Mouse (Mus musculus): ENCODE measurements around the gene Crtc3. TPM values are rescaled to one million over a fixed set of nuclear protein-coding genes. Genes with fewer than 3 reads are reported as not detected.

Gene Crtc3
- polyA plus RNA-seq, 1 experiment from 2014 or later, result 22.6 TPM

- H3K9me3 ChIP-seq, result no peaks in the 10 kb centered on the region
- no peak overlapping the region for H3K4me3 ChIP-seq (replicated peaks)
- H3K4me2 ChIP-seq, result no peak overlapping the region
- H3K27me3 ChIP-seq (replicated peaks), result no peaks in the 10 kb centered on the region
- 60% methylated on average over 5 of the region's 5 CpGs for WGBS
- no peak for ATAC-seq (ENCODE audit: insufficient read depth, low FRiP score, low read depth)
- H3K36me3 ChIP-seq, result no peaks in the 10 kb centered on the region
- H3K9ac ChIP-seq, result no peak overlapping the region
- H3K27ac ChIP-seq, result no peak overlapping the region
- 0 out of 2 replicates have a peak, but pooled peaks cover under 1% of the 10 kb centered on the region for H3K4me1 ChIP-seq
These were observed 149.1 kb downstream of the Crtc3 start for GRCm38 (mm10) chr7:80539581-80539980.

Other genes starting within 250 kb of the Crtc3 start
- 18.5 and 21.6 TPM in 2 replicates for gene Blm, start 153.8 kb downstream of the Crtc3 start, polyA plus RNA-seq (2015; fragmentation: Nextera tagmentation; extraction: Ambion mirVana)
- gene Iqgap1, start 137.1 kb upstream of the Crtc3 start, polyA plus RNA-seq (2015; fragmentation: Nextera tagmentation; extraction: Ambion mirVana), result 84.2 TPM in 2 replicates
- 1.6 and 2.1 TPM in 2 replicates for gene Zscan2, start 172.0 kb upstream of the Crtc3 start, polyA plus RNA-seq (2015; fragmentation: Nextera tagmentation; extraction: Ambion mirVana)
- gene Wdr73, start 212.4 kb upstream of the Crtc3 start, polyA plus RNA-seq (2015; fragmentation: Nextera tagmentation; extraction: Ambion mirVana), result 33.2 and 33.7 TPM in 2 replicates
- gene Nmb, start 216.2 kb upstream of the Crtc3 start, polyA plus RNA-seq (2015; fragmentation: Nextera tagmentation; extraction: Ambion mirVana), result 5.1 TPM in 2 replicates